Mouse (Mus musculus): ENCODE results near the gene Serpina3a.

Serpina3a gene

GRCm38 (mm10) chr12:104112333-104112732 is at the start of gene Serpina3a:
Gene Serpina3a (plus strand): TSS chr12:104112724.
- WGBS: 87% methylated on average over 11 of the region's 11 CpGs

- 39% methylated on average over 4 of the region's 4 CpGs for WGBS
These were observed 48.0 kb upstream of the Serpina3a start for GRCm38 (mm10) chr12:104064532-104064931.

- 37% methylated on average over 4 of the region's 4 CpGs for WGBS
These were observed 47.5 kb upstream of the Serpina3a start for GRCm38 (mm10) chr12:104064996-104065395.

GRCm38 (mm10) chr12:104066241-104066640 is 46.3 kb upstream of the Serpina3a start:
- WGBS: 26% methylated on average over 8 of the region's 8 CpGs

- WGBS: 26% methylated on average over 4 of the region's 4 CpGs
These were observed 45.0 kb upstream of the Serpina3a start for GRCm38 (mm10) chr12:104067549-104067948.

- WGBS: 2% methylated on average over 2 of the region's 2 CpGs
These were observed 42.9 kb upstream of the Serpina3a start for GRCm38 (mm10) chr12:104069620-104070019.

- 54% methylated on average over 1 of the region's 1 CpGs for WGBS
These were observed 40.8 kb upstream of the Serpina3a start for GRCm38 (mm10) chr12:104071708-104072107.

GRCm38 (mm10) chr12:104072286-104072685 is 40.2 kb upstream of the Serpina3a start:
- 48% methylated on average over 5 of the region's 5 CpGs for WGBS

- 78% methylated on average over 2 of the region's 2 CpGs for WGBS
These were observed 22.4 kb upstream of the Serpina3a start for GRCm38 (mm10) chr12:104090119-104090518.

- 82% methylated on average over 1 of the region's 1 CpGs for WGBS
These were observed 21.2 kb upstream of the Serpina3a start for GRCm38 (mm10) chr12:104091303-104091702.

- WGBS: 92% methylated on average over 6 of the region's 6 CpGs
These were observed 11.8 kb upstream of the Serpina3a start, which contains the start of gene Serpina5 for GRCm38 (mm10) chr12:104100768-104101167. Gene Serpina5 (plus strand): TSS chr12:104101113.

GRCm38 (mm10) chr12:104108507-104108906 is 4.0 kb upstream of the Serpina3a start:
- 83% methylated on average over 2 of the region's 2 CpGs for WGBS

GRCm38 (mm10) chr12:104114921-104115579 is 2.5 kb downstream of the Serpina3a start:
- WGBS: 51% methylated on average over 3 of the region's 3 CpGs

- 82% methylated on average over 1 of the region's 1 CpGs for WGBS
These were observed 10.6 kb downstream of the Serpina3a start for GRCm38 (mm10) chr12:104123097-104123496.

GRCm38 (mm10) chr12:104123996-104124395 is 11.5 kb downstream of the Serpina3a start:
- WGBS: 78% methylated on average over 2 of the region's 2 CpGs

GRCm38 (mm10) chr12:104125021-104125560 is 12.6 kb downstream of the Serpina3a start:
- 75% methylated on average over 5 of the region's 5 CpGs for WGBS

- WGBS: 93% methylated on average over 5 of the region's 5 CpGs
These were observed 15.2 kb downstream of the Serpina3a start, which contains the start of gene Serpina3b for GRCm38 (mm10) chr12:104127696-104128095. Gene Serpina3b (plus strand): TSS chr12:104127996.

- WGBS: 81% methylated on average over 2 of the region's 2 CpGs
These were observed 25.7 kb downstream of the Serpina3a start for GRCm38 (mm10) chr12:104138216-104138615.

GRCm38 (mm10) chr12:104140543-104141103 is 28.1 kb downstream of the Serpina3a start:
- WGBS: 93% methylated on average over 4 of the region's 4 CpGs

- WGBS: 83% methylated on average over 1 of the region's 1 CpGs
These were observed 29.0 kb downstream of the Serpina3a start for GRCm38 (mm10) chr12:104141506-104141905.

GRCm38 (mm10) chr12:104142427-104142826 is 29.9 kb downstream of the Serpina3a start:
- 80% methylated on average over 1 of the region's 1 CpGs for WGBS

GRCm38 (mm10) chr12:104143286-104143685 is 30.8 kb downstream of the Serpina3a start:
- 65% methylated on average over 1 of the region's 1 CpGs for WGBS

- 85% methylated on average over 2 of the region's 2 CpGs for WGBS
These were observed 33.0 kb downstream of the Serpina3a start for GRCm38 (mm10) chr12:104145571-104145970.
